Mouse (Mus musculus) ovary, adult 18-20 months (tissue): ENCODE results near the gene 4930558K02Rik.

Source experiments
- DNase-seq: peaks from one replicate; pipeline ENCODE4 v3.0.0; 2022; ENCODE audit warnings: low spot score, mixed read lengths

Gene 4930558K02Rik

GRCm38 (mm10) chr1:161951009-161951779 lies 28.2 kb downstream of the 4930558K02Rik start:
- DNase-seq, result no peak

- DNase-seq, result no peak
Observed at GRCm38 (mm10) chr1:161942082-161942481, 37.4 kb downstream of the 4930558K02Rik start.

- DNase-seq, result no peak
Observed at GRCm38 (mm10) chr1:161932286-161932685, 47.1 kb downstream of the 4930558K02Rik start.

- no peak for DNase-seq
Observed at GRCm38 (mm10) chr1:161931817-161932216, 47.6 kb downstream of the 4930558K02Rik start.

- no peak for DNase-seq
Observed at GRCm38 (mm10) chr1:161931313-161931712, 48.1 kb downstream of the 4930558K02Rik start.

- no peak for DNase-seq
Observed at GRCm38 (mm10) chr1:161927976-161928375, 51.5 kb downstream of the 4930558K02Rik start.

- DNase-seq, result no peak
Observed at GRCm38 (mm10) chr1:161925281-161925805, 54.1 kb downstream of the 4930558K02Rik start.

GRCm38 (mm10) chr1:161924321-161924720 lies 55.1 kb downstream of the 4930558K02Rik start:
- DNase-seq, result no peak

- DNase-seq, result no peak
Observed at GRCm38 (mm10) chr1:161921928-161922327, 57.5 kb downstream of the 4930558K02Rik start.

GRCm38 (mm10) chr1:161920475-161921454 lies 58.7 kb downstream of the 4930558K02Rik start:
- DNase-seq, result no peak

- no peak for DNase-seq
Observed at GRCm38 (mm10) chr1:161919594-161919993, 59.8 kb downstream of the 4930558K02Rik start.

GRCm38 (mm10) chr1:161918682-161919372 lies 60.6 kb downstream of the 4930558K02Rik start:
- no peak for DNase-seq

GRCm38 (mm10) chr1:161917940-161918484 lies 61.4 kb downstream of the 4930558K02Rik start:
- DNase-seq, result no peak

- DNase-seq, result no peak
Observed at GRCm38 (mm10) chr1:161916036-161916435, 63.4 kb downstream of the 4930558K02Rik start.

GRCm38 (mm10) chr1:161913648-161913984 lies 65.8 kb downstream of the 4930558K02Rik start:
- DNase-seq, result no peak

GRCm38 (mm10) chr1:161912940-161913647 lies 66.3 kb downstream of the 4930558K02Rik start:
- peak; percentile 6 for DNase-seq

- DNase-seq, result no peak
Observed at GRCm38 (mm10) chr1:161909074-161909473, 70.4 kb downstream of the 4930558K02Rik start.

- DNase-seq, result peak; percentile 27
Observed at GRCm38 (mm10) chr1:161907795-161908457, 71.5 kb downstream of the 4930558K02Rik start.

- no peak for DNase-seq
Observed at GRCm38 (mm10) chr1:161907111-161907510, 72.3 kb downstream of the 4930558K02Rik start.

GRCm38 (mm10) chr1:161902692-161903452 lies 76.6 kb downstream of the 4930558K02Rik start:
- no peak for DNase-seq
